Mouse (Mus musculus) heart, embryonic 11.5 days (tissue): ENCODE measurements at regions not wholly inside any gene's neighbourhood (a gene's known extent, or its start where the extent isn't known, plus 50 kb on each side); places are given as distances from the start of the nearest gene placed in this dataset.

Experiments
- ATAC-seq: fragments of 200-750 bp; cut with Nextera tagmentation; replicated peaks from 2 replicates; pipeline ENCODE4 v1.8.0; 2017; ENCODE audit warnings: moderate library complexity; ENCODE audit not compliant: insufficient number of reproducible peaks, low FRiP score, low TSS enrichment
- H3K27ac ChIP-seq: fragments of 300-500 bp; sonication (generic); 2 replicates; pipeline ENCODE4 v1.5.1; 2014; ENCODE audit warnings: mild to moderate bottlenecking, low read depth, low read length
- H3K27me3 ChIP-seq: fragments of 300-500 bp; sonication (generic); 2 replicates; pipeline ENCODE4 v1.6.1; 2014; ENCODE audit warnings: mild to moderate bottlenecking, low read length, mixed read lengths; ENCODE audit not compliant: control insufficient read depth, insufficient read depth
- H3K36me3 ChIP-seq: fragments of 300-500 bp; sonication (generic); 2 replicates; pipeline ENCODE4 v1.6.1; 2014; ENCODE audit warnings: mild to moderate bottlenecking, low read length, moderate library complexity, mixed read lengths; ENCODE audit not compliant: control insufficient read depth, insufficient read depth
- H3K4me1 ChIP-seq: fragments of 300-500 bp; sonication (generic); 2 replicates; pipeline ENCODE4 v1.6.1; 2014; ENCODE audit warnings: low read length; ENCODE audit not compliant: control insufficient read depth, insufficient read depth
- H3K4me2 ChIP-seq: fragments of 300-500 bp; sonication (generic); 2 replicates; pipeline ENCODE4 v1.6.1; 2014; ENCODE audit warnings: mild to moderate bottlenecking, moderate library complexity
- H3K4me3 ChIP-seq: fragments of 300-500 bp; sonication (generic); 2 replicates; pipeline ENCODE4 v1.5.1; 2014; ENCODE audit warnings: low read depth, low read length
- H3K9ac ChIP-seq: fragments of 300-500 bp; sonication (generic); 2 replicates; pipeline ENCODE4 v1.6.1; 2014; ENCODE audit warnings: mild to moderate bottlenecking, low read depth, low read length, moderate library complexity
- H3K9me3 ChIP-seq: fragments of 300-500 bp; sonication (generic); replicated peaks from 2 replicates; pipeline ENCODE4 v1.6.1; 2016; ENCODE audit warnings: low read length; ENCODE audit not compliant: control insufficient read depth
- WGBS: fragments of 180-500 bp; shearing (Covaris S2); extraction: QIAGEN DNeasy Blood & Tissue Kit; methylation state at CpG from one replicate; pipeline ENCODE4 v1.1.7; 2014; ENCODE audit not compliant: insufficient replicate concordance; 5-methylcytosine and 5-hydroxymethylcytosine counted together

DNA sequence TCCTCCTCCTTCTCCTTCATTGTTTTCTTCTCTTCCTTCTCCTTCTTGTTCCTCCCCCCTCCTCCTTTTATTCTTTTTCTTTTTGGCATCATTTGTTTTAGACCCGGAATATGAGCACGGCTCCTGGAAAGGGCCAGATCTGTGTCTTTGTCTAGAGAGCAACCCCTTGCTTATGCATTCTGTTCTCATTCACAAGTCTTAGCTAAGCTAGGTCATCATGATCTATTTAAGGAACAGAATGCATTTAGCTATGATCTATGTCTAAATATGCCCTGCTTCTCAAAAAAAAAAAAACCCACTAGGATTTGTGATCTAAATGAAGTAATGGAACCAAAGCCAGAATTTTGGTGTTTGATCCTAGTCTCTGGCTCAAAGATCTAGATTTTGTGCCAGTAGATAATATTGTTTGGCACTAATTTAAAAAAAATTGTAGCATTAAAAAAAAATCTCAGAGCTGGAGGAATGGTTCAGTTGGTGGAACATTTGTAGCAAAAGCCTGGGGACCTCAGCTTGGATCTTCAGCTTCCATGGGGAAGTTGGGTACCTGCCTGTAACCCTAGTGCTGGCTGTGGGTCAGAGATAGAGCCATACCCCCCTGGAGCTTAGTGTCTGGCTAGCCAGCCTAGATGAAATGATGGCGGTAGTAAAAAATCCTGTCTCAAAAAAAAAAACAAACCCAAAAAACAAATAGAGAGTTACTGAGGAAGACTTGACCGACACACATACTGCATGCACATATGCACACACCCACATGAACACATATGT lies 100.5 kb upstream of the Got2 start:
- Histone ChIP-seq H3K9me3 (no peaks in the 10 kb centered on the region), H3K4me3 (no peak overlapping the region), H3K4me2 (no peak overlapping the region), H3K27me3 (no peaks in the 10 kb centered on the region), H3K9ac (no peak overlapping the region), H3K36me3 (no peaks in the 10 kb centered on the region), H3K27ac (no peak overlapping the region), H3K4me1 (no peaks in the 10 kb centered on the region)
- ATAC-seq = no peak
- WGBS = 80% methylated on average over 4 of the region's 4 CpGs

- no peak overlapping the region for H3K9ac ChIP-seq
- no peaks in the 10 kb centered on the region for H3K27me3 ChIP-seq
- no peaks in the 10 kb centered on the region for H3K9me3 ChIP-seq
- H3K4me1 ChIP-seq = no peaks in the 10 kb centered on the region
- H3K4me3 ChIP-seq = no peak overlapping the region
- H3K27ac ChIP-seq = no peak overlapping the region
- peak overlapping the region; percentile 45 for H3K4me2 ChIP-seq
- no peak for ATAC-seq
- WGBS = 34% methylated on average over 10 of the region's 10 CpGs
- H3K36me3 ChIP-seq = no peaks in the 10 kb centered on the region
Observed at GRCm38 (mm10) chr8:95987011-95987440, 98.7 kb upstream of the Got2 start.

GRCm38 (mm10) chr8:95986410-95986809 lies 98.1 kb upstream of the Got2 start:
- 59% methylated on average over 3 of the region's 3 CpGs for WGBS
- no peaks in the 10 kb centered on the region for H3K4me1 ChIP-seq
- no peak overlapping the region for H3K4me3 ChIP-seq
- no peak overlapping the region for H3K9ac ChIP-seq
- no peak overlapping the region for H3K4me2 ChIP-seq
- ATAC-seq = no peak
- no peaks in the 10 kb centered on the region for H3K27me3 ChIP-seq
- H3K36me3 ChIP-seq = no peaks in the 10 kb centered on the region
- H3K27ac ChIP-seq = no peak overlapping the region
- H3K9me3 ChIP-seq = no peaks in the 10 kb centered on the region

DNA sequence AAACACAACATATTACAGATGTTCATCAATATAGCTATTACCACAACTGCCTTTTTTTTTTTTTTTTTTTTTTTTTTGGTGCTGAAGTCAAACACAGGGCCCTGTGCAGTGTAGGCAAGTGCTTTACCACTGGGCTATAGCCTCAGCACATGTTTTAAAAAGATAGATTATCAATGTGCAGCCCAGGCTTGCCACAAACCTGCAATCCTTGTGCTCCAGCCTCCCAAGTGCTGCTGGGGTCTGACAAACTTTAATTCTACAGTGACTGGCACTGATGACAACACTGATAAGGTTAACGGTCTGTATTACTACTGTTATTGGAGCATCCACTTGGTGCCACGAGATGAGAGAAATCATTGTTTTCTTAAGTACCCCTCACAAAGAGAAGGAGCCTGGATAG lies 95.3 kb upstream of the Got2 start:
- Histone ChIP-seq H3K4me3 (no peak overlapping the region), H3K36me3 (no peaks in the 10 kb centered on the region), H3K9ac (no peak overlapping the region), H3K27me3 (no peaks in the 10 kb centered on the region), H3K9me3 (no peaks in the 10 kb centered on the region), H3K27ac (no peak overlapping the region), H3K4me1 (no peaks in the 10 kb centered on the region), H3K4me2 (no peak overlapping the region)
- WGBS = 54% methylated on average over 2 of the region's 2 CpGs
- ATAC-seq = no peak

DNA sequence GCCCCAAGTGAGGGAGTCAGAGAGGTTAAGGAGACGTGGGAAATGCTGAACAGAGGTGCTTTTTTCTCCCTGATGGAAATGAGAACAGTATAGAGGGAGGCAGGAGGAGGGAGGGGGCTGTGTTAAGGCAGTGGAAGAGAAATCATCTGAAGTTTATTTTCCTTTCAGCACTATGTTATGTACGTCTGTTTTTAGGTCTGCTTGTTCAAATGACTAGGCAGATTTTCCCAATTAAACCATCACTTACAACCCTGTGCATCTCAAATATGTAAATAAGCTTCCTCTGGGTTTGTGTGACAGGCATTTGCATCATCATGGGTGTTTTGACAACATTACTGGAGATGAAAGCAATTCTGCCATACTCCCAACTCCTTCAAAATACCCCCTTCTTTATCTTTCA lies 92.1 kb upstream of the Got2 start:
- H3K27ac ChIP-seq = no peak overlapping the region
- no peak overlapping the region for H3K4me3 ChIP-seq
- H3K4me2 ChIP-seq = no peak overlapping the region
- 31% methylated on average over 2 of the region's 2 CpGs for WGBS
- no peaks in the 10 kb centered on the region for H3K27me3 ChIP-seq
- no peaks in the 10 kb centered on the region for H3K4me1 ChIP-seq
- no peak overlapping the region for H3K9ac ChIP-seq
- H3K36me3 ChIP-seq = no peaks in the 10 kb centered on the region
- H3K9me3 ChIP-seq = no peaks in the 10 kb centered on the region
- no peak for ATAC-seq

GRCm38 (mm10) chr8:95979223-95979622 lies 90.9 kb upstream of the Got2 start:
- ATAC-seq = no peak
- Histone ChIP-seq H3K9me3 (no peaks in the 10 kb centered on the region), H3K4me1 (no peaks in the 10 kb centered on the region), H3K36me3 (no peaks in the 10 kb centered on the region), H3K9ac (no peak overlapping the region), H3K4me3 (no peak overlapping the region), H3K27me3 (no peaks in the 10 kb centered on the region), H3K4me2 (no peak overlapping the region), H3K27ac (no peak overlapping the region)
- WGBS = 49% methylated on average over 6 of the region's 6 CpGs

DNA sequence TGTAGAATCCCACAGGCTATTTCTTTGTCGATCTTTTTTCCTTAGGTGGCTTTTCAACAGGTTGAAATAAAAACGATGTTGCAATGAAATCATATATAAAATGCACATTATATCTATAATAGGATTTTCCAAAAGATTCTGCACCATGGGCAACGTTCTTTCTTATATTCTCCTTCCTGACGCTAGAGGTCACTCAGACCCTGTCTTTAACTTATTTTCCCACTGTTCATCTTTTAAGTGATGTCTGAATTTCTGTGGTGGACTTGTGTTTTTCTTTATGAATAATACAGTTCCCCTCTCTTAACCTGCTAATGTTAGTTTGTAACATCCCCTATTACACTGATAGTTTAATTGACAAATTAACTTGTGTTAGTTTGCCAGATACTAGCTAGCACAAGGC lies 86.5 kb upstream of the Got2 start:
- WGBS = 19% methylated on average over 4 of the region's 4 CpGs
- no peak overlapping the region for H3K27ac ChIP-seq
- ATAC-seq = no peak
- no peaks in the 10 kb centered on the region for H3K36me3 ChIP-seq
- no peak overlapping the region for H3K4me2 ChIP-seq
- H3K9ac ChIP-seq = no peak overlapping the region
- H3K4me3 ChIP-seq = no peak overlapping the region
- H3K4me1 ChIP-seq = no peaks in the 10 kb centered on the region
- no peaks in the 10 kb centered on the region for H3K9me3 ChIP-seq
- no peaks in the 10 kb centered on the region for H3K27me3 ChIP-seq

DNA sequence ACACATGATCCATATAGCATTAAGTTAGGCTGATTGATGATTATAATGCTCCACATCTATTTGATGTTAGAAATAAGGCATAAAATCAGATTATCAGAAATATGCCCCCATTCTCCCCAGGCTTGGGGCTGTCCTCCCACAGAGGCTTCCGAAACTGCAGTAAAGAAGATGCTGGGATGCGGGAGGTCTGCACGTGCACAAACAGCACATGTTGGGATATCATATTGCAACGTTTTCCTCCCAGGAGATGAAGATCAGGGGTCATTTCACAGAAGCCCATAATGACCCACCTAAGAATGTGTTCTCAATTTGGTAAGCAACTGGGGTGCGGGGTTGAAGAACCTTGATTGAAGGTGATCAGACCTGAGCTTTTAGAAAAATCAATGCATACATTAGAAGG lies 85.9 kb upstream of the Got2 start:
- H3K27me3 ChIP-seq = no peaks in the 10 kb centered on the region

DNA sequence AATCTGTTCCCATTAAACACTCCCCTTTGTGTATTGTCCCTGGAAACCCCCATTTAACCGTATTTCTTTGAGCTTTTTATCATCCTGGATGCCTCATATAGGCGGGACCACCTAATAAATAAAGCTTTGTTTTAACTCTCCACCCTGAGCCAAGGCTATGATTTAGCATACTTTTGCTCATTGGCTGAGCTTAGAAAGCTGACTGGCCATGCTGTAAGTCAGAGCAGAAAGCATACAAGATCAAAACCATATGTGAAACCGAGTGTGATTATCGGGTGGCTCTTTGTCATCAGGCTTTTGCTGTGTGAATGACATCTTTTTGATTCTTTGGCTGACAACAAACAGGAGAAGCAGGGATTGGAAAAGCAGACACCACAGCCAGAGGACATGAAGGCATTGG lies 85.2 kb upstream of the Got2 start:
- Histone ChIP-seq H3K27me3 (no peaks in the 10 kb centered on the region), H3K36me3 (no peaks in the 10 kb centered on the region), H3K9ac (no peak overlapping the region), H3K27ac (no peak overlapping the region), H3K4me3 (no peak overlapping the region), H3K4me1 (no peaks in the 10 kb centered on the region), H3K9me3 (no peaks in the 10 kb centered on the region), H3K4me2 (no peak overlapping the region)
- ATAC-seq = no peak
- 38% methylated on average over 4 of the region's 4 CpGs for WGBS

More for the DNA sequence above, 85.9 kb upstream of the Got2 start:
- no peak for ATAC-seq
- no peak overlapping the region for H3K27ac ChIP-seq
- no peaks in the 10 kb centered on the region for H3K9me3 ChIP-seq
- no peaks in the 10 kb centered on the region for H3K36me3 ChIP-seq
- no peak overlapping the region for H3K4me3 ChIP-seq
- WGBS = 60% methylated on average over 5 of the region's 5 CpGs
- H3K4me1 ChIP-seq = no peaks in the 10 kb centered on the region
- no peak overlapping the region for H3K4me2 ChIP-seq
- H3K9ac ChIP-seq = no peak overlapping the region
